Mouse (Mus musculus) neutrophil, adult 5-6 weeks (primary cell): ENCODE results near the gene Gm18596. TPM values are rescaled to one million over a fixed set of nuclear protein-coding genes. Genes with fewer than 3 reads are reported as not detected.
"Not testable (repeated sequence)": the region's sequence is repeated elsewhere in the genome, so short reads cannot be mapped to it uniquely, and the experiment has no call there.

Source experiments
- ATAC-seq: fragments of 151-379, 151-347 bp; 2 replicates; pipeline ENCODE4 v1.8.0; 2017; ENCODE audit warnings: mild to moderate bottlenecking, moderate TSS enrichment; ENCODE audit not compliant: insufficient number of reproducible peaks, poor library complexity, low FRiP score, severe bottlenecking; ENCODE audit errors: extremely low read depth
- total RNA-seq: library from RNA; stranded (forward); fragments of 200-1000 nt; gene quantifications from 2 replicates; pipeline ENCODE4 v1.2.3, GENCODE M21; 2017

Gene Gm18596
- total RNA-seq, 1 experiment from 2014 or later: not detected

- ATAC-seq: not testable (repeated sequence)
These were observed 22.1 kb downstream of the Gm18596 start, which contains the start of gene Krtap12-1 for GRCm38 (mm10) chr10:77720299-77720698. Krtap12-1 (plus strand) TSS chr10:77720599.

GRCm38 (mm10) chr10:77715507-77715906 lies 26.9 kb downstream of the Gm18596 start, which contains the start of gene Gm10142:
Gm10142 (plus strand) TSS chr10:77715807.
- no peak for ATAC-seq

GRCm38 (mm10) chr10:77713734-77714133 lies 28.7 kb downstream of the Gm18596 start:
- ATAC-seq: no peak

GRCm38 (mm10) chr10:77711157-77711556 lies 31.3 kb downstream of the Gm18596 start, which contains the start of gene Gm10024:
Gm10024 (plus strand) TSS chr10:77711457.
- not testable (repeated sequence) for ATAC-seq

- no peak for ATAC-seq
These were observed 32.6 kb downstream of the Gm18596 start for GRCm38 (mm10) chr10:77709831-77710230.

- no peak for ATAC-seq
These were observed 36.1 kb downstream of the Gm18596 start, which contains the start of gene Gm10272 for GRCm38 (mm10) chr10:77706326-77706725. Gm10272 (plus strand) TSS chr10:77706626.

- no peak for ATAC-seq
These were observed 45.3 kb downstream of the Gm18596 start, which contains the start of gene Gm9508 for GRCm38 (mm10) chr10:77697133-77697532. Gm9508 (minus strand) TSS chr10:77697233.

Other genes starting within 250 kb of the Gm18596 start
- 23.3 and 29.5 TPM in 2 replicates for gene Fam207a, start 226.9 kb downstream of the Gm18596 start, total RNA-seq
- gene Itgb2, start 212.4 kb downstream of the Gm18596 start, total RNA-seq: 452 and 473 TPM in 2 replicates
- gene Pttg1ip, start 160.9 kb downstream of the Gm18596 start, total RNA-seq: 78.7 and 87.5 TPM in 2 replicates
- 32.6 and 52.2 TPM in 2 replicates for gene Sumo3, start 136.5 kb downstream of the Gm18596 start, total RNA-seq
- not detected in 2 replicates for gene Gm49325, start 136.4 kb downstream of the Gm18596 start, total RNA-seq
- gene Ube2g2, start 120.4 kb downstream of the Gm18596 start, total RNA-seq: 21.9 and 23.3 TPM in 2 replicates
- gene Tspear, start 56.1 kb downstream of the Gm18596 start, total RNA-seq: not detected in 2 replicates
- not detected in 2 replicates for gene Gm19402, start 51.9 kb downstream of the Gm18596 start, total RNA-seq
- gene Gm9508, start 45.4 kb downstream of the Gm18596 start, total RNA-seq: not detected in 2 replicates
- gene Gm10272, start 36.0 kb downstream of the Gm18596 start, total RNA-seq: not detected in 2 replicates
- gene Gm10024, start 31.2 kb downstream of the Gm18596 start, total RNA-seq: not detected in 2 replicates
- gene Gm10142, start 26.8 kb downstream of the Gm18596 start, total RNA-seq: not detected in 2 replicates
- gene Krtap12-1, start 22.0 kb downstream of the Gm18596 start, total RNA-seq: not detected in 2 replicates
- gene Gm10100, start 16.2 kb downstream of the Gm18596 start, total RNA-seq: not detected in 2 replicates
- not detected in 2 replicates for gene Gm9736, start 8.7 kb upstream of the Gm18596 start, total RNA-seq
- not detected in 2 replicates for gene Gm3233, start 17.0 kb upstream of the Gm18596 start, total RNA-seq
- gene Gm3238, start 28.7 kb upstream of the Gm18596 start, total RNA-seq: not detected in 2 replicates
- not detected in 2 replicates for gene Gm7138, start 34.3 kb upstream of the Gm18596 start, total RNA-seq
- not detected in 2 replicates for gene Gm3250, start 39.9 kb upstream of the Gm18596 start, total RNA-seq
- not detected in 2 replicates for gene Gm7137, start 45.6 kb upstream of the Gm18596 start, total RNA-seq
- gene Gm9639, start 52.4 kb upstream of the Gm18596 start, total RNA-seq: not detected in 2 replicates
- not detected in 2 replicates for gene Gm19668, start 56.5 kb upstream of the Gm18596 start, total RNA-seq
- not detected in 2 replicates for gene Gm9507, start 69.2 kb upstream of the Gm18596 start, total RNA-seq
- gene Gm2696, start 72.0 kb upstream of the Gm18596 start, total RNA-seq: not detected in 2 replicates
- not detected in 2 replicates for gene Krtap10-4, start 84.5 kb upstream of the Gm18596 start, total RNA-seq
- gene Krtap10-10, start 93.3 kb upstream of the Gm18596 start, total RNA-seq: not detected in 2 replicates
- not detected in 2 replicates for gene Gm36176, start 104.2 kb upstream of the Gm18596 start, total RNA-seq
- gene Gm10318, start 110.2 kb upstream of the Gm18596 start, total RNA-seq: not detected in 2 replicates
- not detected in 2 replicates for gene Gm3285, start 119.3 kb upstream of the Gm18596 start, total RNA-seq
- 0.12 and 0.23 TPM in 2 replicates for gene Lrrc3, start 159.9 kb upstream of the Gm18596 start, total RNA-seq
- gene Trpm2, start 227.9 kb upstream of the Gm18596 start, total RNA-seq: 216 and 259 TPM in 2 replicates
- 7.6 and 9.8 TPM in 2 replicates for gene 1810043G02Rik, start 235.9 kb upstream of the Gm18596 start, total RNA-seq